Comparison of ENCODE assay signal across 27 mouse cellular contexts in genomic region chr4:89257768-89258167, GRCm38 (mm10). TPM values are rescaled to one million over a fixed set of nuclear protein-coding genes. Genes with fewer than 3 reads are reported as not detected.
DNase-seq lines count a peak whose midpoint lies in the region; ATAC-seq and TF ChIP-seq lines count a peak whose summit lies in the region.
"Had no signal": no experiment of that assay in that cellular context is flagged by ENCODE, and none has a peak within 500 bp of the region (broad histone marks: within the 10 kb centered on the region; RNA-seq: fewer than 3 reads in every experiment).

No protein-coding gene starts in this region.

- peak; percentile 50 for DNase-seq in adrenal gland, adult 8-10 months
- DNase-seq in adrenal gland, postnatal 10 days = no peak
- DNase-seq in 416B (ENCODE audit: low read depth) = peak; percentile 68
- DNase-seq in Patski (ENCODE audit: low read depth, low spot score) = peak; percentile 22
- DNase-seq in hindbrain, embryonic 11.5 days (ENCODE audit: low spot score) = no peak
- DNase-seq in gastrocnemius, adult 8-10 months (ENCODE audit: low spot score in 2 of 2) = no peak
- DNase-seq in embryo, embryonic 10.5 days (ENCODE audit: low spot score) = no peak
- DNase-seq: cerebellum, adult 2 months; cerebellum, postnatal 10 days; embryo, embryonic 11 days; gastrocnemius, adult 2 months; gastrocnemius, postnatal 36 days; heart, adult 11 months; heart, postnatal 10 days; heart, postnatal 4 days; kidney, adult 11 months; kidney, adult 9 months had no signal

- no peak overlapping the region for H3K27ac ChIP-seq in hindbrain, embryonic 11.5 days (ENCODE audit: low read depth, low read length)
- H3K27ac ChIP-seq: embryonic facial prominence, embryonic 15.5 days; forebrain, embryonic 10.5 days; gastrocnemius, adult 2 months; hindbrain, embryonic 13.5 days; hindbrain, postnatal 0 days had no signal

- POLR2A ChIA-PET in Patski (lab: Charles Lee) = no interaction called here

- no peaks in the 10 kb centered on the region for H3K27me3 ChIP-seq in Patski
- H3K27me3 ChIP-seq in hindbrain, embryonic 11.5 days (ENCODE audit: control insufficient read depth, insufficient read depth, low read length) = no peaks in the 10 kb centered on the region
- H3K27me3 ChIP-seq: embryonic facial prominence, embryonic 15.5 days; hindbrain, embryonic 13.5 days had no signal

- H3K4me3 ChIP-seq in hindbrain, embryonic 11.5 days (ENCODE audit: low read depth, low read length) = no peak overlapping the region
- H3K4me3 ChIP-seq: embryonic facial prominence, embryonic 15.5 days; erythroblast, embryonic 14.5 days; forebrain, embryonic 10.5 days; gastrocnemius, adult 2 months; hindbrain, embryonic 13.5 days had no signal

- H3K9ac ChIP-seq in hindbrain, embryonic 11.5 days (ENCODE audit: low read depth, low read length) = no peak overlapping the region
- H3K9ac ChIP-seq: embryonic facial prominence, embryonic 15.5 days; hindbrain, embryonic 13.5 days had no signal

- H3K4me2 ChIP-seq in hindbrain, embryonic 11.5 days (replicated peaks; ENCODE audit: low read depth, low read length) = no peak overlapping the region
- H3K4me2 ChIP-seq: embryonic facial prominence, embryonic 15.5 days; hindbrain, embryonic 13.5 days had no signal

- in situ Hi-C loops in Patski (cut with MboI; ENCODE audit: low pct_unique_long_range_greater_than_20kb) = no loop called here

- no peaks in the 10 kb centered on the region for H3K36me3 ChIP-seq in hindbrain, embryonic 11.5 days (ENCODE audit: control insufficient read depth, insufficient read depth, low read length)
- H3K36me3 ChIP-seq: embryonic facial prominence, embryonic 15.5 days; forebrain, embryonic 10.5 days; hindbrain, embryonic 13.5 days had no signal

- WGBS in hindbrain, embryonic 11.5 days = 80% methylated on average over 1 of the region's 1 CpGs

- ATAC-seq in Patski = peak; percentile 31
- no peak for ATAC-seq in hindbrain, embryonic 11.5 days (ENCODE audit: low FRiP score)
- ATAC-seq: activated CD4-positive, CD25-positive, alpha-beta regulatory T cell, adult 4 months; forebrain, embryonic 14.5 days; hindbrain, postnatal 0 days had no signal

- H3K9me3 ChIP-seq in hindbrain, embryonic 11.5 days (ENCODE audit: control insufficient read depth, low read length) = no peaks in the 10 kb centered on the region
- H3K9me3 ChIP-seq: embryonic facial prominence, embryonic 15.5 days; forebrain, embryonic 10.5 days; hindbrain, embryonic 13.5 days had no signal

- no peak for TF ChIP-seq CTCF in Patski (IDR thresholded peaks at IDR 0.05)

- H3K4me1 ChIP-seq in hindbrain, embryonic 11.5 days (replicated peaks; ENCODE audit: control insufficient read depth, insufficient read depth, low read length) = no peaks in the 10 kb centered on the region
- H3K4me1 ChIP-seq: embryonic facial prominence, embryonic 15.5 days; forebrain, embryonic 10.5 days; hindbrain, embryonic 13.5 days had no signal

- CTCF ChIA-PET in Patski (lab: Charles Lee) = interaction anchor here (1.2 kb wide), 1 partner anchor 10 kb away, joined by 3 read pairs; no protein-coding TSS in a partner anchor

RNA-seq across cellular contexts. Expression of gene Cdkn2a, which starts 36.7 kb away (rescaled TPM):
- 10 to 100 TPM; 15.7 to 17.8 (median 17.1) TPM for total RNA-seq in adrenal gland, adult 8-10 months (2022)
- total RNA-seq in adrenal gland, postnatal 10 days (2021) = under 1 TPM; 0.51 to 0.67 TPM
- polyA plus RNA-seq in Patski (2021) = 109 TPM
- polyA plus RNA-seq in hindbrain, embryonic 11.5 days (2014; fragmentation: Nextera tagmentation; extraction: Ambion mirVana) = not detected in 2 replicates
- 1 to 10 TPM in 1 of 4 experiments, under 1 TPM in 1, not detected in 2; 0.36 to 1.2 TPM for total RNA-seq in gastrocnemius, adult 8-10 months (2022)
- total RNA-seq: gastrocnemius, adult 2 months; gastrocnemius, postnatal 36 days; hindbrain, postnatal 0 days had no signal
- polyA plus RNA-seq: cerebellum, adult 2 months; embryonic facial prominence, embryonic 11.5 days; embryonic facial prominence, embryonic 15.5 days; forebrain, embryonic 10.5 days; forebrain, embryonic 14.5 days; heart, embryonic 14.5 days; hindbrain, embryonic 13.5 days; hindbrain, postnatal 0 days; intestine, embryonic 14.5 days had no signal

RNA-seq across cellular contexts. Expression of gene Cdkn2b, which starts 53.1 kb away (rescaled TPM):
- 10 to 100 TPM; 12.2 to 14.8 (median 13.5) TPM for total RNA-seq in adrenal gland, adult 8-10 months (2022)
- 1 to 10 TPM; 2.2 to 3.2 TPM for total RNA-seq in adrenal gland, postnatal 10 days (2021)
- polyA plus RNA-seq in Patski (2021) = 17.7 TPM
- polyA plus RNA-seq in hindbrain, embryonic 11.5 days (2014; fragmentation: Nextera tagmentation; extraction: Ambion mirVana) = 1.1 and 1.4 TPM in 2 replicates
- 1 to 10 TPM in 3 of 4 experiments, under 1 TPM in 1; 0.96 to 2.7 (median 1.6) TPM for total RNA-seq in gastrocnemius, adult 8-10 months (2022)
- polyA plus RNA-seq: erythroblast, embryonic 14.5 days had no signal

Comparison
In these comparisons a context has a peak if more than half of its experiments do, and no peak if none do; other contexts are left out.
1. DNase-seq: peak in adrenal gland, adult 8-10 months (single experiment), 416B (single experiment) and Patski (single experiment); none in adrenal gland, postnatal 10 days (single experiment), hindbrain, embryonic 11.5 days (single experiment), gastrocnemius, adult 8-10 months (0 of 2) and embryo, embryonic 10.5 days (single experiment).
2. RNA of gene Cdkn2a, which starts 36.7 kb away (total RNA-seq): 15.7 to 17.8 TPM in adrenal gland, adult 8-10 months; 0.51 to 0.67 TPM in adrenal gland, postnatal 10 days and 0.36 to 1.2 TPM in gastrocnemius, adult 8-10 months; every median in the first group is over 4 times any median in the second.